Mouse (Mus musculus) CH12.LX (cell line): ENCODE data around the gene Itpk1.

Experiments used
- CHD1 ChIP-seq: IDR thresholded peaks from 2 replicates; pipeline ENCODE4 v1.6.1; 2012; ENCODE audit warnings: low read depth, low read length, improper control_type of control experiment, inconsistent platforms
- CTCF ChIP-seq, 2 experiments: IDR thresholded peaks in 1 of 2; conservative IDR thresholded peaks in 1 of 2; 2 replicates each; pipeline ENCODE4 v1.5.1; 2011 to 2012; ENCODE audit warnings: low read depth in 2 of 2, low read length in 2 of 2, improper control_type of control experiment in 1 of 2, inconsistent platforms in 1 of 2, mild to moderate bottlenecking in 1 of 2, moderate library complexity in 1 of 2
- ELF1 ChIP-seq: IDR thresholded peaks from 2 replicates; pipeline ENCODE4 v1.6.1; 2014; ENCODE audit warnings: low read depth, mild to moderate bottlenecking, inconsistent platforms, low read length, improper control_type of control experiment
- HCFC1 ChIP-seq: IDR thresholded peaks from 2 replicates; pipeline ENCODE4 v1.6.1; 2012; ENCODE audit warnings: low read depth, mild to moderate bottlenecking, inconsistent platforms, low read length, improper control_type of control experiment
- POLR2A ChIP-seq: IDR thresholded peaks from 2 replicates; pipeline ENCODE4 v1.6.1; 2011; ENCODE audit warnings: low read depth, mild to moderate bottlenecking, improper control_type of control experiment, low read length
- USF2 ChIP-seq: conservative IDR thresholded peaks from 2 replicates; pipeline ENCODE4 v1.6.1; 2011; ENCODE audit warnings: low read depth, low read length, improper control_type of control experiment

- TF ChIP-seq CTCF (conservative IDR thresholded peaks at IDR 0.05 in 1 of 2, IDR thresholded peaks at IDR 0.05 in 1 of 2; ENCODE audit: low read depth in 2 of 2, low read length in 2 of 2) (no peak), ELF1 (no peak), CHD1 (no peak), POLR2A (no peak), USF2 (no peak), HCFC1 (no peak)
Observed at GRCm38 (mm10) chr12:102665465-102666202, 39.1 kb downstream of the Itpk1 start.
